Mouse (Mus musculus): ENCODE measurements around the gene Plcg2.

The Plcg2 gene

GRCm38 (mm10) chr8:117485316-117485715, 12.8 kb upstream of the Plcg2 start:
- DNase-seq (ENCODE audit: low read depth, low spot score), result no peak

GRCm38 (mm10) chr8:117488246-117489005, 9.7 kb upstream of the Plcg2 start:
- no peak for DNase-seq (ENCODE audit: low read depth, low spot score)

DNA sequence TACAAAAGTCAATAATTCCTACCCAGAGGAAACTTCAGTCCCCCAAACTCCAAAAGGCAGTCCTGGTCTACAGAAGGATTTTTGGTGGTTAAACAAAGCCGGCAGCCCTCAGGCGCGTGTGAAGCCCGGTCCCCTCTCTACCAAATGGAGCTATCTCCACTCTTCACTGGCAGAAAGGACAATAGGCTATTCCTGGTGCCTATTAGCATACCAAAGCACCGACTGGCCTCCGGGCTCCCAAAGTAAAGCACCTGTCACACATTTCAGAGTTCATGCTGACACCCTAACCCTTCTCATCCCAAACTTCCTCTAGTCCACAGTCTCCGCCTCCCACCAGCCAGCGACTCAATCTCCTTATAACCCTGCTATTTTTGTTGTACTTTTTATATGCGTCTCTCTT, 4.5 kb upstream of the Plcg2 start:
- no peak for DNase-seq (ENCODE audit: low read depth, low spot score)

DNA sequence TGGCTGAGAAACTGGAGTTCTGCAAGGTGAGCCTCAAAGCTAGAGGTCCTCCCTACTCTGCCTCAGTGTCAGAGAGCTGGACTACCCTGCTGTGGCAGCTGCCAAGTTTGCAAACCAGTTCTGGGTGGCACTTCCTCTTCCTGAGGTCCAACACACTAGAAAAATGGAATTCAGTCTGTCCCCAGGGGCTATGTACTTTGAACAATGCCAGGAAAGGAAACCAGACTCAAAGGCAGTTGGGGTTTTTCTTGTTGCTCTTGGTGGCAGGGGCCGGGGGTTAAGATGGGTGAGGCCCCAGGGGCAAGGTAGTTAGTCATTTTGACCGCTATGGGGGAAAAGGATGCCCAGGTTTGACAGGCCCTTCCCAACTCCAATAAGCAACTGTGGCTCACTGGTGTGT, 3.2 kb upstream of the Plcg2 start:
- no peak for DNase-seq (ENCODE audit: low read depth, low spot score)

- no peak for DNase-seq (ENCODE audit: low read depth, low spot score)
Observed at GRCm38 (mm10) chr8:117498915-117499540, 937 bp downstream of the Plcg2 start.

- no peak for DNase-seq (ENCODE audit: low read depth, low spot score)
Observed at GRCm38 (mm10) chr8:117500232-117500823, 2.2 kb downstream of the Plcg2 start.

DNA sequence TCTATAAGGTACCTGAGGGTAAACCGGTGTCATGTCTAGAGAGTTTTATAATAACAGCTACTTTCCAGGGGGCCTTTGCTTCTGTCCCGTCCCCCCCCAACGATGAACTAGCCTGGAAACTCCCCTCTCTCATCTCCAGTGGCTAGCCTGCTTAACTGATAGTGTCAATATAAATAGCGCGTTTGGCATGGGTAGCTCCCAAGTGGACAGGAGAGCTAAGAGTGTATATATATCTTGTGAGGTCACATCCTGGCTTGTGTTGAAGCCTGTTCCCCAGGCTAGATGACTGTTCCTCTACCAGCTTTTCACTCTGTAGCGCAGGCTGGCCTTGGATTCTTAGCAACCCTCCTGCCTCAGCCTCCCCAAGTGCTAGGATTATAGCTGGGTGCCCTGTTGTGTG, 3.2 kb downstream of the Plcg2 start:
- no peak for DNase-seq (ENCODE audit: low read depth, low spot score)

DNA sequence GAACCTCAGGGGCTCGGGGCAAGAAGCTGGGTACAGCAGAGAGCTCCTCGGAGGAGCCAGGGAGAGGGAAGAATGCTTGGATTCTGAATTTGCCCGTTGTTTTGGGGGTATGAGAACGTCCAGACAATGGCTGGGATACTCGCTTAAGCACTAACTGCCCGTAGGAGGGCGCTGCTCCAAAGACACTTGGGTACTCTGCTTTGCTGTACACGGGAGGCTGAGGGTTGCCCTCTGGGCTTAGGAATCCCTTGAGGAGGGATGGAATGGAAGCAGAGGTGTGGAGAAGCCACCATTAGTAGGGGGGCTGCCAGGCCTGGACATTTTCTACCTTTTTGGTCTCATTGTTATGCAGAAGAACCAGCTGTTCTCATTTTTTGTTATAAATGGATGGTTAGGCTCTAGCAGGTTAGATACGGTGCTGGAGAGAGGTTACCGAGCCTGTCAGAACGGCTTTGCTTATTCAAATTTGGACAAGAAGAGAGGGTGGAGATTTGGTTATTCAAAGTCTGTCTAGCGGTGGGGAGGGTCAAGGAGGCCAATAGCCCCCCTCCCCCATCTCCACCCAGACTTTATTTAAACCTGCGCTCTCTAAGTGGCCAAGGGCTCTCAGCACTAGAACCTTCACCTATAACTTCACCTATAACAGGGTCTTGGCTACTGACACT, 5.4 kb downstream of the Plcg2 start:
- no peak for DNase-seq (ENCODE audit: low read depth, low spot score)

- no peak for DNase-seq (ENCODE audit: low read depth, low spot score)
Observed at GRCm38 (mm10) chr8:117507703-117508102, 9.6 kb downstream of the Plcg2 start.

DNA sequence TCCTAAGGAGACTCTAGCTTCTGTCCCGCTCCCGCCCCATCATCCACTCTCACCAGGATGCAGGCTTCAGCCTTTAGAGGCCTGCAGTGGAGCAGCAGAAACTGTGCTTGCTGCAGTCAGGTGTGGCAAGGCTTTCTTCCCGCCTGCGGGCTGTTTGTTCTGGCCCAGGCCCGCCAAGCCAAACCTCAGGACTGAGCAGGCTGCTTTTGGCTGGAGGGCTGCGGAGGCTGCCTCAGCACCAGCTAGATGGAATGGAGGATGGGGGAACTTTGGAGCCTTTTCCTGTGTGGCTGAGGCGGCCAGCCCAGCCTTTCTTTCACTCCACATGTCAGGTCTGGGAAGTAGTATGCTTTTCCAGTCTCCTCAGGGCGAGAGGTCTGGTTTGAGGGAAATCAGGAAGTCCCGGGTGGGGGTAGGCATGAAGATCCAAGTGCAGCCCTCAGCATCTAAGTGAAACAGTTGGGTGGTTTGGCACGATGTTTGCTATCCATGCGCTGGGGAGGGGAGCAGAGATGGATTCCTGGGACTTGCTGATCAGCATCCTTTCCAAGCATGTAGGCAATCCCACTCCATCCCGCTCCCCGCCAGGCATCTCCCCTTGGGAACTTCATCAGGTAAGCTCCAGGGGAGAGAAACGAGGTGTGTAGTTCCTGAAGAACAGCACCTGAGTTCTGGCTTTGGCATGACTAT, 18.9 kb downstream of the Plcg2 start:
- no peak for DNase-seq (ENCODE audit: low read depth, low spot score)

DNA sequence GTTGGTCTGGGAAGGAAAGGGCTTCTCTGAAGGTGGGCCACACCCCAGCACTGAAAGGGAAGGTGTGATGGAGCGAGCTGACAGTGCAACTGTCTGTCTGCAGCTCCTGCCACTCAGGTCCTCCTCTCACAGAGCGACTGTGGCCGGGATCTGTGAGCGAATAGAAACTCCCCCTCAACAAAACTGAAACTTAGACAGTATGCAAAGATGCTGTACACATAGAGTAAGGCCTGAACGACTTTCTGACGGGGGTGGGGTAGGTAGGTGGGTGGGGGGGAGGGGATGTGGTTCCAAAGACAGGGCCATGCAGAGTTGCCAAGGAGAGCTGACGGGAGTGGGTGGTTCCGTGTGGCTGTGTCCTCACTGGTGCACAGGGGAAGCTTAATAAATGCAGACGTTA, 19.8 kb downstream of the Plcg2 start:
- no peak for DNase-seq (ENCODE audit: low read depth, low spot score)

- DNase-seq (ENCODE audit: low read depth, low spot score), result no peak
Observed at GRCm38 (mm10) chr8:117518873-117519272, 20.8 kb downstream of the Plcg2 start.

DNA sequence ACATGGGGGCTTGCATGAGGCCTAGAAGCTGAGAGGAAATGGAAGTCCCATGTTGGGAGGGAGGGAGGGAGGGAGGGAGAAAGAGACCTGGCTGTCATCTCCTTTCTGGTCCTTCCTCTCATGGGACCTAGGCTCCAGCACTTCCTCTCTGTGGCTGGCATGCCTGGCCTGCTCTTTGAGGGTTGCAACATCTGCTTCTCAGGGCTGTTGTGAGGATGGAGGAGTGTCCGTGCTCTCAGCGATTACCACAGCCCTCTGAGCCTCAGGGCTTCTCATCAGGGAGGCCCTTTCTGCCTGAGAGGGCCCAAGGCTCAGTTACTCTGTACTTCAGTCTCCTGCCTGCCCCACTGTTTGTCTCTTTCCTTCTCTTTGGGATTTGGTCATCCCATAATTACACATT, 28.1 kb downstream of the Plcg2 start:
- DNase-seq (ENCODE audit: low read depth, low spot score), result no peak

DNA sequence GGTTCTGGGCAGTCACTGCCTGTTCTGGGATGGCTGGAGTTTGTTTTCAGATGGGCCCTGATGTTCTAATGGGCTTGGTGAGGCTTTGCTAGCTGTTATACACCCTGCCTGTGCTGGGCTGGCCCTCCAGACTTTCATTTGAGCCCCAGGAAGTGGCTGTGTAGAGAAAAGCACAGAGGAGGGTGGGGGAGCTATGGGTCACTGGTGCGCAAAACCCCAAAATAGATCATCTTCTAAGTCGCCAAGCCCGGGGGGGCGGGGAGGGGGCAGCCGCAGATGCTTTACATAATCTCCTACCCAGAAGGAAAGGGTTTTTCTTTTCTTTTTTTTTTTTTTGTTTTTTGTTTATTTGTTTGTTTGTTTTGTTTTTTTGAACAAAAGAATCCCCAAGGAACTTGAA, 29.9 kb downstream of the Plcg2 start:
- DNase-seq (ENCODE audit: low read depth, low spot score), result no peak

- no peak for DNase-seq (ENCODE audit: low read depth, low spot score)
Observed at GRCm38 (mm10) chr8:117529177-117529576, 31.1 kb downstream of the Plcg2 start.

GRCm38 (mm10) chr8:117532381-117532972, 34.4 kb downstream of the Plcg2 start:
- DNase-seq (ENCODE audit: low read depth, low spot score), result no peak

DNA sequence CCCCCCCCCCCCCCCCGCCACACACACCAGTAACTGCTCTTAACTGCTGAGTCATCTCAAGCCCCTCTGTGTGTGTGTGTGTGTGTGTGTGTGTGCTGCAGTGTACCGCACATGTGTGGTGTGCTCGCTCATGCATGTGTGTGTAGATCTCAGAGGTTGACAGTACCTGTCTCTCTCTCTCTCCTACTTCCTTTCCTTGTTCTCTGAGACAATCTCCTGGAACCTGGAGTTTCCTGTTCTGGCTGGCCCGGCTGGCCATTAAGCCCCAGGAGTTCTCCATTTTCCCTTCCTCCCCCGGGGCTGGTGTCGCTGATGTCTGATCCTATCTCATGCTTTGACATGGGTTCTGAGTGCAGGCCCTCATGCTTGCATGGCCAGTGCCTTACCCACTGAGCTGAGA, 38.8 kb downstream of the Plcg2 start:
- no peak for DNase-seq (ENCODE audit: low read depth, low spot score)

GRCm38 (mm10) chr8:117537751-117538150, 39.7 kb downstream of the Plcg2 start:
- DNase-seq (ENCODE audit: low read depth, low spot score), result no peak

- no peak for DNase-seq (ENCODE audit: low read depth, low spot score)
Observed at GRCm38 (mm10) chr8:117542951-117543350, 44.9 kb downstream of the Plcg2 start.

DNA sequence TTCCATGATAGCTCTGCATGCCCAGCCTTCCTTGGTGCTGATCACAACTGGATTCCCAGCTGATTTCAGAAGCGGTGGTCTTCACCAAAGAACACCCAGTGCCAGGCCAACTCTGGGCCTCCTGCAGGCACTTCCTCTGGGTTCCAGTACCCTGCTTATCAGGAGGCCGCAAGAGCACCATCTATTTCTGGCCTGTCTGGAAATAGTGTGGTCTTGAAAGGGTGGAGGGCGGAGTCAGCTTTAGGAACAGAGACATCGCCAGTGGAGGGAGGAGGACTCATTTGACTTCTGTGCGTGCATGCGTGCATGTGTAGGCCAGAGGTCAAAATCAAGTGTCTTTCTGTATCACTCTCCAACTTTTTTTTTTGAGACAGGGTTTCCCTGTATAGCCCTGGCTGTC, 45.7 kb downstream of the Plcg2 start:
- DNase-seq (ENCODE audit: low read depth, low spot score), result no peak

DNA sequence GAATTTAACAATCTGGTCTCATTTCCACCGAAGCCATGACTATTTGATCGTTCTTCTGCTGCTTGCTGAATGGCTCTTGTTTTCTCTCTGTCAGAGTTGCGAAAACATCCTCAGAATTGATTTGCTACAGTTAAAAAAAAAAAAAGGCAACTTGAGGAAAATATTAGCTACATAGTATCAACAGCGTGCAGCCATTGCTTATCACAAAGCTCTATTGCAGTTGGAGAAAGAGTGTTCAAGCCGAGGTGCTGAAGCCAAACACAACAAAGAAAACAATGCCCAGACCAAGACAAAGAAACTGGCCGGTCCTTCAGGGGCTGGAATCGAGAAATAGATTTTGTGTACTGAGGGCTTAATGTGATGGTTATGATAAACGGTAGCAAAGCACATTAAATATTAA, 47.0 kb downstream of the Plcg2 start:
- no peak for DNase-seq (ENCODE audit: low read depth, low spot score)

DNA sequence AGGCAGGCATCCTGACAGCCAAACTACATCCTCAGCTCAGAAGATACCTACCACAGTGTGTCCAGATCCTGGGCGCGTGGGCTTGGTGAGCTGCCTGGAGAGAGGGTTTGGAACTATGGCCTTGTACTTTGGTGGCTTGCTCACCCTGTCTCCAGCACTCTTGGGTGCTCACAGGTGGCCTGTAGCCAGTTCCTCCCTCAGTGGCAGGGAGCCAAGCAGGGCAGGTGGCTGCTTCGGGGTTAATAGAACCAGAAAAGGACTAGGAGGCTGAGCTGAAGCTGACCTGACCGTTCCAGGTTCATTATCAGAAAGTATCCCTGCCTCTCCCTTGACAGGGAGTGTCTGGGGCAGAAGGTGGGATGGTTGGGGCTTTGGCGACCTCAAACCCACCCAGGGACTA, 48.3 kb downstream of the Plcg2 start:
- no peak for DNase-seq (ENCODE audit: low read depth, low spot score)
